Mouse (Mus musculus) left cerebral cortex, adult 11 months (tissue): Measurements from ENCODE around the gene Spice1.

Experiments used
- DNase-seq: peaks from one replicate; pipeline ENCODE4 v3.0.0; 2022; ENCODE audit warnings: low spot score

Spice1 gene

GRCm38 (mm10) chr16:44347071-44347901 is at the start of gene Spice1:
Gene Spice1 (plus strand): TSS chr16:44347121.
- peak; percentile 86 for DNase-seq

- no peak for DNase-seq
These were observed 47.4 kb upstream of the Spice1 start for GRCm38 (mm10) chr16:44299438-44300093.

GRCm38 (mm10) chr16:44302126-44302892 is 44.6 kb upstream of the Spice1 start:
- no peak for DNase-seq

GRCm38 (mm10) chr16:44303822-44304221 is 43.1 kb upstream of the Spice1 start:
- DNase-seq: no peak

- DNase-seq: no peak
These were observed 41.3 kb upstream of the Spice1 start for GRCm38 (mm10) chr16:44305606-44306005.

- no peak for DNase-seq
These were observed 33.5 kb upstream of the Spice1 start for GRCm38 (mm10) chr16:44313422-44313821.

DNA sequence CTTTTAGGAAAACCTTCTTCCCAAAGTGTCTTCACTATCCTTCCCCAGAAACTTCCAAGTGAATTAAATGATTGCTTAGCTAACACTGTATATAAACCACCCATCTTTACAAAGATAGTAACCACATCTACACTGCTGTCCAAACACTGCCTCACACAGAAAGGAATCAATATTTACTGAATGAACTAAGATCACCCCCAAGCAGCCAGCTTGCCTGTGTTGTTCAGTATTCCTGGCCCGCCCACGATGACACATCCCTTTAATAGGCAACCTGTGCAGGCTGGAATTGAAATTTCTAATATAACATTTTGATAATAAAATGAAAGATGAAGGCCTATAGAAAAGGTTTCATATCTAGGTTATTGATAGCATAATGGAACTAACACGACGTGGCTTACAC is 30.6 kb upstream of the Spice1 start:
- DNase-seq: no peak

- no peak for DNase-seq
These were observed 26.7 kb upstream of the Spice1 start for GRCm38 (mm10) chr16:44320232-44320631.

DNA sequence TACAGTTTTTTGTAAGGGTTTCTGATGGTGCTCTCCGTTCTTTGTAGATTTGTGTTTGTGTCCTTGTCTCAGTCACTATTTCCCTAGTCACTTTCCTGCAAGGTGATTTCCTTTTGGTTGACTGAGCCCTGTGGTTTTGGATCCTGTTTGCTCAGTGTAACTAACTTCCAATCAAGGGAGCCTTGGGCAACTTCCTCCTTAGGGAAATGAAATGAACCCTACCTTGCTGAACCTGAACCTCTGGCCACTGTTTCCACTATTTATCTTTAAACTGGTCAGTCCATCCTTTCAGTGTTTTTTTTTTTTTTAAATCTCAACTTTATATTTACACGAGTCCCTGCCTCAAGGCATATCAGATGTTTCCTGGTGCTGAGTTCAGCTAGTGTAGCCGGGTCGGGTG is 18.3 kb upstream of the Spice1 start:
- DNase-seq: no peak

DNA sequence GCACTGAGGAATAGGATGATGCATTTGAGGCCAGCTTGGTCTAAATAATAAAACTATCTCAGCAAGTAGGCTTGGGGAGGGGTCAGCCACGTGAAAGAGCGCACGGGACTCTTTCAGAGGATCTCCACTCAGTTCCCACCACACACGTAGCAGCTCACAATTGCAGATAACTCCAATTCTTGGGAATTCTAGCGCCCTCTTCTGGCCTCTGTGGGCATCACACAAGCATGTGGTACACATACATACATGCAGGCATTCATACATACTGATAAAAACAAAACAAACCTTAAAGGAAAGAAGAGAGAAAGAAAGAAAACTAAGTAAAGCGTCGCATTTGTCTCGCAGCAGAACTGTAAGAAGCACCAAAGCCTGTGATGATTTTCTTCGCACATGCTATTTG is 16.3 kb upstream of the Spice1 start:
- no peak for DNase-seq

DNA sequence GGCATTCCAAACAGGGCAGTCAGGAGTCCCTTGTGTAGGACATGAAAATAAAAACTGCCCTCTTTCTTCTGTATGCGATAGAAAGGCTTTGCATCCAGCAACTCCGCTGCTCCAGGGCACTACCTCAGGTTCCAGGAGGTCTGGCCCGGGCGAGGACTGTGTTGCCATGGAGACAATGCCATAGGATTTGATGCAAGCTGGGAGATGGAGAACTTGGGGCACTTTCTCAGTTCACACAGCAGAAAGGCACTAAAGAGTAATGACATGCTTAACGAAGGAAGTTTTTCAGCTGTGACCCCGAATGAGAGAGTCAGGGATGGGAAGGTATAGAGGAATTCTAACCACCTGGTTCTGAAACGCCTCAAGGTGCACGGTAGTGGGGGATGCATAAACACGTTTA is 15.8 kb upstream of the Spice1 start:
- DNase-seq: no peak

DNA sequence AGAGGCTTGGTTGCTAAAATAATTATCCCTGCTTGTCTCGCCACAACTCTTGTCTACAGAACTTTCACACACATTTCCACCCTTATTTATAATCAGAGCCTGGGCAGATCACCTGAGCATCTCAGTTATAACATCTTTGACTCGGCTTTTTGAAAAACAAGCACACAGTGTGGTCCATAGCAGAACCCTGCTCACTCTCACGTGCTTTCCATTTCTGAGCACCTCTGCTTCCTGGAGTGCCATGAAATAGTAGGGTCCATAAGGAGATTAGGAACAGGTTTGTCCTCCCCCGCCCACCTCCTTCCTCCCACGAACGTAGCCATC is 15.3 kb upstream of the Spice1 start:
- no peak for DNase-seq

DNA sequence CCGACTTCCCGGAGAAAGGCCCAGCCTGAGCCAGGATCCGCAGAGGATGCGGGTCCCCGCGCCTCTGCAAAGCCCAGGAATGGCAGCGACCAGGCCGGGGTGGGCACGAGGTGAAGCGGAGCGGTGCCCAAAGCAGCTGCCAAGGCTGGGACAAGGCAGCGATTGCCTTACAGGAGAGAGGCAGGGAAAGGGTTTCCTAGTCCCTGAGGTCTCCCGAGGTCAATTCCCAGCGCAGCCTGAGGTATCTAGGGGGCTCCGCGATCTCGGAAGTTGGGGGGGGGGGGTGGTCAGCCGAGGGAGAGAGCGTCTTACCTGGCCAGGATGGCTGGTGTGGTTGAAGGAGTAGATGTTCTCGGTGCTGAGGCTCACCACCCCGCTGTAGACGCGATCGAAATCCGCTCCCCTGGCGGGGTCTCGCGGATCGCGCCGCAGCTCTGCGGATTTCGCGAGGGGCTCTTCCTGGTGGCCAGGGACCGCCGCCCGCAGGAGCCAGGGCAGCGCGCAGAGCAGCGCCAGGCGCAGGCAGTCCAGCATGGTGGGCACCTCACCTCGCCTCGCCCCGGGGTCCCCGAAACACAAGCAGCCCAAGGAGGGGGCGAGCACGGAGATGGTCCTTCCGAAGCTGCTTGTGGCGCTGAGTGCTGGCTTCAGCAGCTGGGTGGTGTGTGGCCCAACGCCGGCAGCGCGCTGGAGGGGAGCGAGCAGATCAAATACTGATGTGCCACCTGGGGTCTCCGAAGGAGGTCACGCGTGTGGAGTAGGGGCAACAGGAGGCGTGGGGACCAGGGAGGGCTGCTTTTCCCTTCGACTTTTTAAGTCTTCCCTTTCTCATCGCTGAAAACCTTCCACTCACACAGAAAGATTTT is 14.7 kb upstream of the Spice1 start:
- DNase-seq: no peak

DNA sequence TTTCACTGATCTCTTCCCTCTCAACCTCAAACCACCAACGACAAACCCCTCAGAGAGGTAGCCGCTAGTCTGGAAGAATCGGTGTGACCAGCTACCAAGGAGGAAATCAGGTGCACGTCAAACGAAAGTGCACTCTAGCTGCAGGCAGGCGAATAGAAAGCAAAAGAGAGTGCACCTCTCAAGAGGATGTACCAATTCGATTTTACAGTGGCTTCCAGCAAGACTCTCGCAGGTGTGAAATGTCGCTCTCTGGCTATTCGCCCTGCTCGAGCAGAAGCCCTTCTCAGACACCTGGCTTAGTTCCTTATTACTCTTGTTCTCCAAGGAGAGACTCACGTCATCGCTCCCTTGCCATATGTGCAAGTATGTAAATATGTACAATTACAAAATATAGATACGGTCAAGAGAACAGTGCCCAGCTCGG is 14.0 kb upstream of the Spice1 start, which contains the start of gene Sidt1:
Sidt1 (minus strand) TSS at position 336 of the 424 bp plus-strand sequence.
- peak; percentile 10 for DNase-seq

DNA sequence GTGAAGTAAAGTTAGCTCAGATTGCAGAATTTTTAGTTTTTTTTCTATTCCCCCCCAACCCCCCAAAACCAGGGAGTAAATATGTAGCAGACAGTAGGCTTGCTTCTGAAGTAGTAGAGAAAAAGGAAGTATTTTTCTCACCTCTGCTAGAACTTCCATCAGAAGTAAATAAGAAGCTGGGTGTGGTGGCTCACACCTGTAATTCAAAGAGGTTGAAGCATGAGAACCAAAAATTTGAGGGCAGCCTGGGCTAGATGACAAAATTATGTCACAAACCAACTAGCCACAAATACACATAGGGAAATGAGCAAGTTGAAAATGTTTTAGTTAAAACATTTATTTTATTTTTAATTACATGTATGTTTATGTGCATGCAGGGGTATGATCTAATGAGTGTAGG is 9.4 kb upstream of the Spice1 start:
- DNase-seq: no peak

DNA sequence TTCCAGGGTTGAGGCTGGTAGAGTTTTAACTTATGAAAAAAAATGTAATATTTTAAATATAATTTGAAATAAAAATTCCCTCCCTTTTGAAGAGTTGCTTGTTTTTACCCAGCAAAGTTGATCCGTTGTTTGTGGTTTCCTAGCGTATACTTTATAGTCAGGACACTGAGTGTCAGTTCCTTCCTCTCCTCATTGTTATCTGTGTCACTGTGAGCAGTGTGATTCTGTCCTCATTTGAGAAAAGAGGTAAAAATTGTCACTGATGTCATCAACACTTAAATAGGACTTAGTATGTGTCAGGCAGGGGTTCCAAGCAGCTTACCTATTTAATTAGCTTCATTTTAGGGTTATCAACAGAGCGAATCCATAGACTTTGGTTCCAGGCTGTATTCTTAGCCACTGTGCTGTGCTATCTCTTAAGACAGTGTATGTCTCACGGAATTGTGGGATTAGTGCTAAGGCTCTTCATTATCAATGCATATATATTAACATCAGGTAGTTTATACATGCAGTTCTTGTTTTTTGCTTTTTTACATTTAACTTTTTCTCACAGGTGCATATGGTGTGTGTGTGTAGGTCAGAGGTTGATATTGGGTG is 3.0 kb downstream of the Spice1 start:
- no peak for DNase-seq

- no peak for DNase-seq
These were observed 9.4 kb downstream of the Spice1 start for GRCm38 (mm10) chr16:44356291-44356690.

GRCm38 (mm10) chr16:44357571-44358268 is 10.8 kb downstream of the Spice1 start:
- DNase-seq: no peak

DNA sequence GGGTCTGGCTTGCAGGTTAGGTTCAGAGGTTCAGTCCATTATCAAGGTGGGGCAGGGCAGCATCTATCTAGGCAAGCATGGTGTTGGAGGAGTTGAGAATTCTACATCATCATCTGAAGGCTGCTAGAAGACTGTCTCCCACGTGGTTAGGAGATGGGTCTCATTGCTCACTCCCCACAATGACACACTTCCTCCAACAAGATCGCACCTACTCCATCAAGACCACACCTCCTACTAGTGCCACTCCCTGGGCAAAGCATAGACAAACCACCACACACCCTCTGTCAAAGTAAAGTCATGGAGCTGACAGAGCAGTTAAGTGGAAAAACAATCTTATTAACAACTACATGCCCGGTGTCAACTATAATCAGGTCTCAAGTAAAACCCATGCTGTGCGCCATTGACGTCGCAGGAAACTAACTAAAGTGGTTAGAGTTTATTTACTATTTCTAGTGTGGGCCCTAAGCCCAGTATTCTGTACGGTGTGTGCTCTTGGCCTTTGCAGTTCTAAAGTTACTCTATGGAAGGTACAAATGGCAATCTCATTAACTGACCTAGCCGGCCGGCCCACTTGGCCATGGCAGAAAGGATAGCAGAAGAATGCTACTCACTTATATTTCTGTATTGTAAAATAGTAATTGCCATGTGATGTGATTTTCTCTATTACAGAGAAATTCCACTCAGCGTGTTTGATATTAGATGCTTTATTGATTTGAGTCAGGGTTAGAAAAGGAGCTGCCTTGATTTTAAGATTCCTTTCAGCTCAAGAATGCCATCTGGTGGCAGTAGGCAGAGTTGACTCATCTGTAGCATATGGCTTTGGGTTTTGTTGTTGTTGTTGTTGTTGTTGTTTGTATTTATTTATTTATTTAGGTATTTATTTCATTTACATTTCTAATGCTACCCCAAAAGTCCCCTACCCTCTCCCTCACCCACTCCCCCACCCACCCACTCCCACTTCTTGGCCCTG is 15.3 kb downstream of the Spice1 start:
- DNase-seq: no peak

DNA sequence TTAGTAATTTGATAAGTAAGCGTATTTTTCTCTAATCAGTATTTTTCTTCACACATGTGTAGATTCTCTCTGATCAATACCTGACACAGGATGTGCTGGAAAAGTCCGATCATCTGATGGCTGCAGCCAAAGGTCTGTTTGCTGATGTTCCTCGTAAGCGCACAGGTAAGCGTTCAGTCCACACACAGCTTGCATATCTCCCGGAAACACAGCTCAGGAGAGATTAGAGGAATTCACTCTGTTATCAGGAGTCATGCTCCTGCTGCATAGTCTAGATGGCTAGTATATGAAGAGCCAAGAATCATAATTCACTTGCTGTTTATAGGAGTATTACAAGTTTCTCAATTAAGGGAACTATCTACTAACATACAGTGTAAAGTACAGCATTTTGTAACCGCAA is 18.6 kb downstream of the Spice1 start:
- no peak for DNase-seq
